10 mouse cellular contexts compared by ENCODE assay signal in genomic region chr7:44925468-44925867, GRCm38 (mm10). TPM values are rescaled to one million over a fixed set of nuclear protein-coding genes. Genes with fewer than 3 reads are reported as not detected.
DNase-seq lines count a peak whose midpoint lies in the region; ATAC-seq and TF ChIP-seq lines count a peak whose summit lies in the region.
"Had no signal": no experiment of that assay in that cellular context is flagged by ENCODE, and none has a peak within 500 bp of the region (broad histone marks: within the 10 kb centered on the region; RNA-seq: fewer than 3 reads in every experiment).

No protein-coding gene starts in this region.

- H3K27ac ChIP-seq in forebrain, postnatal 0 days (ENCODE audit: low read depth, low read length), result no peak overlapping the region
- H3K27ac ChIP-seq in forebrain, embryonic 16.5 days (ENCODE audit: low read length), result no peak overlapping the region
- H3K27ac ChIP-seq: stomach, embryonic 15.5 days had no signal

- peaks cover 28% of the 10 kb centered on the region for H3K36me3 ChIP-seq in forebrain, postnatal 0 days (ENCODE audit: insufficient read depth)
- peaks cover 8% of the 10 kb centered on the region; the same call in 1 of the 2 replicates for H3K36me3 ChIP-seq in forebrain, embryonic 16.5 days (ENCODE audit: control insufficient read depth, insufficient read depth)

- no peaks in the 10 kb centered on the region for H3K9me3 ChIP-seq in forebrain, postnatal 0 days (ENCODE audit: low read length)
- H3K9me3 ChIP-seq in forebrain, embryonic 16.5 days (ENCODE audit: control insufficient read depth, low read length), result no peaks in the 10 kb centered on the region
- H3K9me3 ChIP-seq: megakaryocyte, embryonic 14.5 days; stomach, embryonic 15.5 days had no signal

- peaks cover 13% of the 10 kb centered on the region for H3K4me1 ChIP-seq in forebrain, postnatal 0 days (ENCODE audit: insufficient read depth)
- peaks cover 18% of the 10 kb centered on the region for H3K4me1 ChIP-seq in forebrain, embryonic 16.5 days (replicated peaks; ENCODE audit: control insufficient read depth, insufficient read depth, low read length)

- H3K4me2 ChIP-seq in forebrain, postnatal 0 days (ENCODE audit: low read depth), result no peak overlapping the region
- no peak overlapping the region for H3K4me2 ChIP-seq in forebrain, embryonic 16.5 days (ENCODE audit: low read length)
- H3K4me2 ChIP-seq: stomach, embryonic 15.5 days had no signal

- peak; percentile 49 for DNase-seq in forebrain, postnatal 0 days
- peak; percentile 48 to 57 for DNase-seq in right cerebral cortex, postnatal 10 days (ENCODE audit: low spot score in 2 of 2)
- no peak for DNase-seq in right cerebral cortex, postnatal 4 days
- DNase-seq in embryo, embryonic 10.5 days (ENCODE audit: low spot score), result peak; percentile 52
- DNase-seq in naive thymus-derived CD4-positive, alpha-beta T cell, adult 2 months (ENCODE audit: low read depth), result peak; percentile 52
- DNase-seq in Muller cell, postnatal 12 days (ENCODE audit: inconsistent ontology term), result no peak
- DNase-seq in thymus, adult 18-20 months, result no peak

- no peak overlapping the region for H3K9ac ChIP-seq in forebrain, postnatal 0 days
- no peak overlapping the region for H3K9ac ChIP-seq in forebrain, embryonic 16.5 days (replicated peaks; ENCODE audit: low read depth, low read length)
- H3K9ac ChIP-seq: stomach, embryonic 15.5 days had no signal

- H3K4me3 ChIP-seq in forebrain, postnatal 0 days (ENCODE audit: low read depth, low read length), result no peak overlapping the region
- H3K4me3 ChIP-seq in forebrain, embryonic 16.5 days (replicated peaks; ENCODE audit: low read length), result no peak overlapping the region
- H3K4me3 ChIP-seq: megakaryocyte, embryonic 14.5 days; stomach, embryonic 15.5 days had no signal

- WGBS in forebrain, postnatal 0 days, result 73% methylated on average over 3 of the region's 3 CpGs
- 71% methylated on average over 3 of the region's 3 CpGs for WGBS in forebrain, embryonic 16.5 days

- no peak for ATAC-seq in forebrain, postnatal 0 days
- ATAC-seq in forebrain, embryonic 16.5 days, result no peak

- peak; percentile 76 for TF ChIP-seq CTCF in forebrain, postnatal 0 days (IDR thresholded peaks at IDR 0.05; ENCODE audit: low read depth)

- H3K27me3 ChIP-seq in forebrain, postnatal 0 days (ENCODE audit: insufficient read depth, low read length), result no peaks in the 10 kb centered on the region
- no peaks in the 10 kb centered on the region for H3K27me3 ChIP-seq in forebrain, embryonic 16.5 days (replicated peaks; ENCODE audit: control insufficient read depth, insufficient read depth, low read length)
- H3K27me3 ChIP-seq: megakaryocyte, embryonic 14.5 days; stomach, embryonic 15.5 days had no signal

RNA-seq across cellular contexts. Expression of gene Ap2a1, which starts 3.8 kb away (rescaled TPM):
- 140 and 175 TPM in 2 replicates for total RNA-seq in forebrain, postnatal 0 days (2014; rRNA removed)
- polyA plus RNA-seq in forebrain, postnatal 0 days (2015; fragmentation: Nextera tagmentation; extraction: Ambion mirVana), result 101 and 113 TPM in 2 replicates
- 111 and 113 TPM in 2 replicates for polyA plus RNA-seq in forebrain, embryonic 16.5 days (2015; fragmentation: Nextera tagmentation; extraction: Ambion mirVana)

RNA-seq across cellular contexts. Expression of gene Tsks, which starts 17.5 kb away (rescaled TPM):
- not detected in 2 replicates for total RNA-seq in forebrain, postnatal 0 days (2014; rRNA removed)
- polyA plus RNA-seq in forebrain, postnatal 0 days (2015; fragmentation: Nextera tagmentation; extraction: Ambion mirVana), result 0.18 TPM in 1 of 2 replicates, not detected in the other
- 0.15 TPM in 1 of 2 replicates, not detected in the other for polyA plus RNA-seq in forebrain, embryonic 16.5 days (2015; fragmentation: Nextera tagmentation; extraction: Ambion mirVana)

RNA-seq across cellular contexts. Expression of gene Fuz, which starts 29.6 kb away (rescaled TPM):
- 17.0 and 22.3 TPM in 2 replicates for total RNA-seq in forebrain, postnatal 0 days (2014; rRNA removed)
- 13.8 and 16.6 TPM in 2 replicates for polyA plus RNA-seq in forebrain, postnatal 0 days (2015; fragmentation: Nextera tagmentation; extraction: Ambion mirVana)
- polyA plus RNA-seq in forebrain, embryonic 16.5 days (2015; fragmentation: Nextera tagmentation; extraction: Ambion mirVana), result 21.1 and 21.2 TPM in 2 replicates

RNA-seq across cellular contexts. Expression of gene Med25, which starts 33.0 kb away (rescaled TPM):
- total RNA-seq in forebrain, postnatal 0 days (2014; rRNA removed), result 113 and 148 TPM in 2 replicates
- 142 and 151 TPM in 2 replicates for polyA plus RNA-seq in forebrain, postnatal 0 days (2015; fragmentation: Nextera tagmentation; extraction: Ambion mirVana)
- 158 and 166 TPM in 2 replicates for polyA plus RNA-seq in forebrain, embryonic 16.5 days (2015; fragmentation: Nextera tagmentation; extraction: Ambion mirVana)

RNA-seq across cellular contexts. Expression of gene Cpt1c, which starts 49.2 kb away (rescaled TPM):
- 71.9 and 73.1 TPM in 2 replicates for total RNA-seq in forebrain, postnatal 0 days (2014; rRNA removed)
- 34.3 and 49.6 TPM in 2 replicates for polyA plus RNA-seq in forebrain, postnatal 0 days (2015; fragmentation: Nextera tagmentation; extraction: Ambion mirVana)
- 49.1 and 63.9 TPM in 2 replicates for polyA plus RNA-seq in forebrain, embryonic 16.5 days (2015; fragmentation: Nextera tagmentation; extraction: Ambion mirVana)

Comparison
In these comparisons a context has a peak if more than half of its experiments do, and no peak if none do; other contexts are left out.
1. DNase-seq: peak in forebrain, postnatal 0 days (single experiment), right cerebral cortex, postnatal 10 days (2 of 2), embryo, embryonic 10.5 days (single experiment) and naive thymus-derived CD4-positive, alpha-beta T cell, adult 2 months (single experiment); none in right cerebral cortex, postnatal 4 days (single experiment), Muller cell, postnatal 12 days (single experiment) and thymus, adult 18-20 months (0 of 2).